Mouse (Mus musculus) kidney, adult 2 months (tissue): ENCODE data around the gene Fars2. TPM values are rescaled to one million over a fixed set of nuclear protein-coding genes. Genes with fewer than 3 reads are reported as not detected.

ENCODE experiments used
- DNase-seq: peaks from one replicate; pipeline ENCODE4 v3.0.0; 2021
- H3K27ac ChIP-seq: fragments of 200-500 bp; 2 replicates; pipeline ENCODE4 v1.5.1; 2012; ENCODE audit warnings: low read depth, low read length, control low read depth, inconsistent platforms; ENCODE audit not compliant: insufficient read depth
- H3K27me3 ChIP-seq: fragments of 200-500 bp; replicated peaks from 2 replicates; pipeline ENCODE4 v1.6.1; 2012; ENCODE audit warnings: mild to moderate bottlenecking, moderate library complexity, low read length, inconsistent platforms; ENCODE audit not compliant: control insufficient read depth, insufficient read depth
- H3K36me3 ChIP-seq: fragments of 200-500 bp; 2 replicates; pipeline ENCODE4 v1.6.1; 2012; ENCODE audit warnings: mild to moderate bottlenecking, moderate library complexity, low read length, inconsistent platforms; ENCODE audit not compliant: control insufficient read depth, insufficient read depth
- H3K4me1 ChIP-seq: fragments of 200-500 bp; 2 replicates; pipeline ENCODE4 v1.6.1; 2011; ENCODE audit warnings: low read length; ENCODE audit not compliant: control insufficient read depth, insufficient read depth
- H3K4me3 ChIP-seq: fragments of 200-500 bp; 2 replicates; pipeline ENCODE4 v1.5.1; 2011; ENCODE audit warnings: mild to moderate bottlenecking, low read depth, low read length, control low read depth; ENCODE audit not compliant: insufficient read depth
- CTCF ChIP-seq: fragments of 200-500 bp; conservative IDR thresholded peaks from 2 replicates; pipeline ENCODE4 v1.5.1; 2011; ENCODE audit warnings: low read depth, mild to moderate bottlenecking, control low read depth, low read length, moderate library complexity, mixed read lengths; ENCODE audit not compliant: insufficient read depth, insufficient read length
- POLR2A ChIP-seq: fragments of 200-500 bp; IDR thresholded peaks from one replicate; pipeline ENCODE4 v1.6.1; 2011; ENCODE audit warnings: low read depth, low read length, control low read depth
- WGBS: fragments of 180-500 bp; shearing (Covaris S2); methylation state at CpG from one replicate; pipeline ENCODE4 v1.1.7; 2018; 5-methylcytosine and 5-hydroxymethylcytosine counted together
- polyA plus RNA-seq: library from polyadenylated mRNA; depleted of rRNA; stranded (reverse); fragments of >200 nt; gene quantifications from 2 replicates; pipeline ENCODE4 v1.2.3, GENCODE M21; 2012

Fars2 gene
- polyA plus RNA-seq, 1 experiment: 99.1 TPM

- no peak overlapping the region for H3K27ac ChIP-seq
- 82% methylated on average over 1 of the region's 1 CpGs for WGBS
- H3K4me3 ChIP-seq: no peak overlapping the region
- H3K36me3 ChIP-seq: no peaks in the 10 kb centered on the region
- H3K27me3 ChIP-seq: no peaks in the 10 kb centered on the region
- H3K4me1 ChIP-seq: no peaks in the 10 kb centered on the region
- no peak for TF ChIP-seq POLR2A
- no peak for TF ChIP-seq CTCF
- no peak for DNase-seq
Observed at GRCm38 (mm10) chr13:36199288-36199687, 82.1 kb downstream of the Fars2 start.

- Histone ChIP-seq H3K27me3 (no peaks in the 10 kb centered on the region), H3K27ac (no peak overlapping the region), H3K4me3 (no peak overlapping the region), H3K36me3 (no peaks in the 10 kb centered on the region), H3K4me1 (no peaks in the 10 kb centered on the region)
- 88% methylated on average over 4 of the region's 4 CpGs for WGBS
- no peak for TF ChIP-seq POLR2A
- TF ChIP-seq CTCF: no peak
- DNase-seq: no peak
Observed at GRCm38 (mm10) chr13:36200453-36200852, 83.2 kb downstream of the Fars2 start.

DNA sequence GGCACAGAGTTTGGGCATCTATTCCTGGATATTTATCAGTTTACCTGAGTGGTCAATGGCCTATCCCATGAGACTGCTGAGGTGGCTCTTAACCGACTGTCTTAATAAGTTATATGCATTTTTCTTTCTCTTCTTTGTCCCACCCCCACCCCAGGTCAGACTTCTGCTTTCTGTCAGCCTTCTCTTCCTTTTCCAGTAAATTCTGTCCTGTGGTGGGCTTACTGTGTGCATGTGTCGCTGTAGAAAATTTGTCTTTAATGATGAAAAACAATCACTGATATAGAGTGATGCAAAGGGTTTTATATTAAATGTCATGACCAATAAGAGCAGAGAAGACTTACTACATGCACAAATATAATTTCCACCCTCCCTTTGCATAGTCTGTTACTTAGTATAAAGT, 85.3 kb downstream of the Fars2 start:
- 76% methylated on average over 2 of the region's 2 CpGs for WGBS
- TF ChIP-seq POLR2A (no peak), CTCF (no peak)
- H3K27me3 ChIP-seq: no peaks in the 10 kb centered on the region

GRCm38 (mm10) chr13:36203014-36203413, 85.8 kb downstream of the Fars2 start:
- TF ChIP-seq CTCF: no peak
- no peak for TF ChIP-seq POLR2A
- WGBS: 86% methylated on average over 6 of the region's 6 CpGs
- Histone ChIP-seq H3K4me3 (no peak overlapping the region), H3K36me3 (no peaks in the 10 kb centered on the region), H3K27me3 (no peaks in the 10 kb centered on the region), H3K4me1 (no peaks in the 10 kb centered on the region), H3K27ac (no peak overlapping the region)
- DNase-seq: no peak

More for the DNA sequence above, 85.3 kb downstream of the Fars2 start:
- H3K4me3 ChIP-seq: no peak overlapping the region
- DNase-seq: no peak
- no peaks in the 10 kb centered on the region for H3K36me3 ChIP-seq
- no peaks in the 10 kb centered on the region for H3K4me1 ChIP-seq
- no peak overlapping the region for H3K27ac ChIP-seq

DNA sequence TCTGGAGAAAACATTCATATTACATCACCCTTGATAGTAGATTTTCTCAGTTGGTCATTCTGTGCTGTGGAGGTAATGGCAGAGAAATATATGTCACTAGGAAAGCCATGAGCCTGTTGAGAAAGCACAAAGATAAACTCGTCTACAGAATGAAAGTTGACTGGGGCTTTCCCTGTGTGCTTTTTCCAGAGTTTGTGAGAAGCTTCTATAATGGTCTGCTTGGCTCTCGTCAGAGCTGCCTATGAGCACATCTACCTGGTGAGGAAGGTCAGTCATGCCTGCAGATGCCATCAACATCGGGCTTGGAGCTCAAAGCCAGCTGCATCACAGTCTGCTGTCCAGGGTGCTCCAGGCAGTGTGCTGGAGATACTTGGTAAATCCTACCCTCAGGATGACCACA, 87.1 kb downstream of the Fars2 start:
- TF ChIP-seq CTCF (no peak), POLR2A (no peak)
- 88% methylated on average over 3 of the region's 3 CpGs for WGBS

DNA sequence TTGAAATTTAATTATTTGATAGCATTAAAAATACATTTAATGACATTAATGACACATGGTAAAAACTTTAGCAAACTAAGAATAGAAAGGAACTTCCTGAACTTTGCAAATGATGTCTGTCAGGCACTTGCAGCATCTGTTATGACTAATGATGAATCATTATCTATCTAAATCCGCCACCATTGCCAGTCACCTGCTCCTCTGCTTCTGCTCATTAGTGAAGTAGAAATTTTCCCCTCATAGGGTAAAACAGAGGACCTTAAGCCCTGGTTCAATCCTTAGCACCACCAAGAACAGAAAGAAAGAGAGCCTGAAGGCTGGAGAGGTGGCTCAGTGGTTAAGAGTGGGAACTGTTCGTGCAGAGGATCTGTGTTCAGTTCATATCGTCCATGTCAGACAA, 93.8 kb downstream of the Fars2 start:
- WGBS: 91% methylated on average over 3 of the region's 3 CpGs
- no peak for TF ChIP-seq CTCF
- TF ChIP-seq POLR2A: no peak
- no peaks in the 10 kb centered on the region for H3K27me3 ChIP-seq

More for the DNA sequence above, 87.1 kb downstream of the Fars2 start:
- H3K4me3 ChIP-seq: no peak overlapping the region
- no peak overlapping the region for H3K27ac ChIP-seq
- DNase-seq: no peak
- no peaks in the 10 kb centered on the region for H3K27me3 ChIP-seq
- no peaks in the 10 kb centered on the region for H3K4me1 ChIP-seq
- H3K36me3 ChIP-seq: no peaks in the 10 kb centered on the region

GRCm38 (mm10) chr13:36214056-36214455, 96.8 kb downstream of the Fars2 start:
- WGBS: 96% methylated on average over 4 of the region's 4 CpGs
- TF ChIP-seq CTCF: no peak
- no peak for TF ChIP-seq POLR2A
- H3K27me3 ChIP-seq: no peaks in the 10 kb centered on the region
- no peak overlapping the region for H3K4me3 ChIP-seq
- H3K27ac ChIP-seq: no peak overlapping the region
- no peaks in the 10 kb centered on the region for H3K4me1 ChIP-seq
- H3K36me3 ChIP-seq: no peaks in the 10 kb centered on the region
- DNase-seq: no peak

More for the DNA sequence above, 93.8 kb downstream of the Fars2 start:
- Histone ChIP-seq H3K27ac (no peak overlapping the region), H3K4me3 (no peak overlapping the region), H3K4me1 (no peaks in the 10 kb centered on the region), H3K36me3 (no peaks in the 10 kb centered on the region)
- no peak for DNase-seq

DNA sequence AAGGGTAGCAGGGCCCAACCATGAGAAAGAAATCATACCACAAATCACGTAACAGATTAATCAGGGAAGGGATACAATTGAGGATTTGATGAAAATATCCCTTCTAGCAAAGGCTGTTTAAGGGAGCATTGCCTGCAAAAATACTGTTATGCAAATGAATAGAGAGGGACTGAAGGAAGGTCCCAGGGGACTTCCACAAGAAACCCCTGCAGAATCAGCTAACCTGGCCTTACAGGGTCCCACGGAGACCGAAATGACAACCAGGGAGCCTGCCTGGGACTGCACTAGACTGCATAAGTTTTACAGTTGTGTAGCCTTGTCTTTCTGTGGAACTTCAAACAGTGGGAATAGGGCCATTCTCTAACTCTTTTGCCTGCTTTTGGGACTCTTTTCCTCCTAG, 98.8 kb downstream of the Fars2 start:
- Histone ChIP-seq H3K27me3 (no peaks in the 10 kb centered on the region), H3K4me3 (no peak overlapping the region), H3K4me1 (no peaks in the 10 kb centered on the region), H3K27ac (no peak overlapping the region), H3K36me3 (no peaks in the 10 kb centered on the region)
- TF ChIP-seq CTCF (no peak), POLR2A (no peak)
- 95% methylated on average over 3 of the region's 3 CpGs for WGBS
- DNase-seq: no peak
